Mouse (Mus musculus): ENCODE measurements around the gene Wipi2.

DNA sequence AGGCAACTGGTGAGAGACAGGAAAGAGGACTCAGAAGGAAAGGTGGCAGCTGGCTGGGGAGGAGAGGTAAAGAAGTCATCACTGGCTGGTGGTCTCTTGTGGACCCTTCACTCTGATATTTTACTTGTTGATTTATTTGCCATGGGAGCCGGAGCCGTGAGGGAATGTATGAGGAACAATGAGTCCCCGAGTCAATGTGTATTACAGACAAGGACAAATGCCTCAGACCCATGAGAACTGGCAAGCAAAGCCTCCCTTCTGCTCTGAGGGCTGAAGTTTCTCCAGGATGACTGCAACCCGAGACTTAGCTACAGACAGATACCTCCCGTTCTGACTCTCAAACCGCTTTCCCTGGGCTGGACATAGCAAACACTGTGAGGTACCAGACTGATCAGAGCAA, 11.2 kb upstream of the Wipi2 start:
- TF ChIP-seq MAFK (IDR thresholded peaks at IDR 0.05; ENCODE audit: insufficient read depth, low read depth, low read length), result no peak
- no peak for TF ChIP-seq CHD2 (IDR thresholded peaks at IDR 0.05; ENCODE audit: low read depth, low read length)
- TF ChIP-seq HCFC1 (IDR thresholded peaks at IDR 0.05; ENCODE audit: borderline replicate concordance, insufficient read depth, low read length), result no peak
- no peak for TF ChIP-seq ZC3H11A (IDR thresholded peaks at IDR 0.05; ENCODE audit: borderline replicate concordance, low read depth, low read length)
- TF ChIP-seq ZNF384 (IDR thresholded peaks at IDR 0.05; ENCODE audit: low read depth, low read length), result no peak
